Mouse (Mus musculus) hindbrain, embryonic 13.5 days (tissue): Measurements from ENCODE around the gene Olfr1497. TPM values are rescaled to one million over a fixed set of nuclear protein-coding genes. Genes with fewer than 3 reads are reported as not detected.
"Not testable (repeated sequence)": the region's sequence is repeated elsewhere in the genome, so short reads cannot be mapped to it uniquely, and the experiment has no call there.

Experiments
- ATAC-seq: fragments of 200-750 bp; cut with Nextera tagmentation; 2 replicates; pipeline ENCODE4 v1.8.0; 2017; ENCODE audit warnings: moderate TSS enrichment; ENCODE audit not compliant: low FRiP score
- H3K27ac ChIP-seq: fragments of 300-500 bp; sonication (generic); 2 replicates; pipeline ENCODE4 v1.5.1; 2015; ENCODE audit warnings: inconsistent platforms, mild to moderate bottlenecking, moderate library complexity
- H3K27me3 ChIP-seq: fragments of 300-500 bp; sonication (generic); 2 replicates; pipeline ENCODE4 v1.6.1; 2015; ENCODE audit warnings: mild to moderate bottlenecking, inconsistent platforms
- H3K36me3 ChIP-seq: fragments of 300-500 bp; sonication (generic); 2 replicates; pipeline ENCODE4 v1.6.1; 2015; ENCODE audit warnings: mild to moderate bottlenecking, inconsistent platforms
- H3K4me1 ChIP-seq: fragments of 300-500 bp; sonication (generic); replicated peaks from 2 replicates; pipeline ENCODE4 v1.6.1; 2015; ENCODE audit warnings: inconsistent platforms
- H3K4me2 ChIP-seq: fragments of 300-500 bp; sonication (generic); 2 replicates; pipeline ENCODE4 v1.6.1; 2015; ENCODE audit warnings: inconsistent platforms, mild to moderate bottlenecking, moderate library complexity
- H3K4me3 ChIP-seq: fragments of 300-500 bp; sonication (generic); 2 replicates; pipeline ENCODE4 v1.5.1; 2015; ENCODE audit warnings: mild to moderate bottlenecking, inconsistent platforms
- H3K9ac ChIP-seq: fragments of 300-500 bp; sonication (generic); 2 replicates; pipeline ENCODE4 v1.6.1; 2015; ENCODE audit warnings: mild to moderate bottlenecking, inconsistent platforms
- H3K9me3 ChIP-seq: fragments of 300-500 bp; sonication (generic); 2 replicates; pipeline ENCODE4 v1.6.1; 2016; ENCODE audit warnings: inconsistent platforms
- WGBS: fragments of 180-500 bp; shearing (Covaris S2); methylation state at CpG from one replicate; pipeline ENCODE4 v1.1.7; 2015; 5-methylcytosine and 5-hydroxymethylcytosine counted together
- polyA plus RNA-seq: library from polyadenylated mRNA; unstranded; fragments of >200 nt; fragmentation: Nextera tagmentation; extraction: Ambion mirVana; gene quantifications from 2 replicates; pipeline ENCODE4 v1.2.1, GENCODE M21; 2015

Olfr1497 gene
- not detected in 2 replicates for polyA plus RNA-seq

GRCm38 (mm10) chr19:13798102-13798501, at the start of gene Olfr1497:
Gene Olfr1497 (minus strand): TSS chr19:13798202.
- no peak for ATAC-seq
- Histone ChIP-seq H3K36me3 (no peaks in the 10 kb centered on the region), H3K9me3 (no peaks in the 10 kb centered on the region), H3K4me2 (no peak within 1 kb of the TSS), H3K27ac (no peak within 1 kb of the TSS), H3K9ac (no peak within 1 kb of the TSS), H3K4me1 (no peaks in the 10 kb centered on the region), H3K4me3 (no peak within 1 kb of the TSS), H3K27me3 (no peaks in the 10 kb centered on the region)

GRCm38 (mm10) chr19:13830388-13830787, 32.4 kb upstream of the Olfr1497 start, which contains the start of gene Olfr1500:
Gene Olfr1500 (minus strand): TSS chr19:13830488.
- Histone ChIP-seq H3K4me3 (no peak within 1 kb of the TSS), H3K27ac (no peak within 1 kb of the TSS), H3K4me1 (no peaks in the 10 kb centered on the region), H3K9me3 (no peaks in the 10 kb centered on the region), H3K27me3 (no peaks in the 10 kb centered on the region), H3K36me3 (no peaks in the 10 kb centered on the region), H3K4me2 (no peak within 1 kb of the TSS), H3K9ac (no peak within 1 kb of the TSS)
- no peak for ATAC-seq

- H3K4me3 ChIP-seq = no peak overlapping the region
- H3K27me3 ChIP-seq = no peaks in the 10 kb centered on the region
- no peaks in the 10 kb centered on the region for H3K4me1 ChIP-seq
- no peak overlapping the region for H3K9ac ChIP-seq
- H3K9me3 ChIP-seq = no peaks in the 10 kb centered on the region
- 78% methylated on average over 3 of the region's 3 CpGs for WGBS
- ATAC-seq = no peak
- H3K27ac ChIP-seq = no peak overlapping the region
- no peak overlapping the region for H3K4me2 ChIP-seq
- H3K36me3 ChIP-seq = no peaks in the 10 kb centered on the region
These were observed 30.4 kb upstream of the Olfr1497 start for GRCm38 (mm10) chr19:13828447-13828846.

- 74% methylated on average over 5 of the region's 5 CpGs for WGBS
- H3K9me3 ChIP-seq = no peaks in the 10 kb centered on the region
- H3K27ac ChIP-seq = no peak overlapping the region
- H3K4me2 ChIP-seq = no peak overlapping the region
- no peak for ATAC-seq
- no peaks in the 10 kb centered on the region for H3K27me3 ChIP-seq
- no peaks in the 10 kb centered on the region for H3K36me3 ChIP-seq
- H3K4me1 ChIP-seq = no peaks in the 10 kb centered on the region
- no peak overlapping the region for H3K9ac ChIP-seq
- no peak overlapping the region for H3K4me3 ChIP-seq
These were observed 22.8 kb upstream of the Olfr1497 start for GRCm38 (mm10) chr19:13820847-13821246.

- Histone ChIP-seq H3K4me2 (no peak within 1 kb of the TSS), H3K4me3 (no peak within 1 kb of the TSS), H3K27ac (no peak within 1 kb of the TSS), H3K27me3 (no peaks in the 10 kb centered on the region), H3K36me3 (no peaks in the 10 kb centered on the region), H3K9me3 (no peaks in the 10 kb centered on the region), H3K9ac (no peak within 1 kb of the TSS), H3K4me1 (no peaks in the 10 kb centered on the region)
- no peak for ATAC-seq
These were observed 21.3 kb upstream of the Olfr1497 start, which contains the start of gene Olfr1499 for GRCm38 (mm10) chr19:13819347-13819746. Gene Olfr1499 (minus strand): TSS chr19:13819447.

- WGBS = 36% methylated on average over 5 of the region's 5 CpGs
- Histone ChIP-seq H3K4me2 (no peak overlapping the region), H3K27ac (no peak overlapping the region), H3K9ac (no peak overlapping the region), H3K4me1 (no peaks in the 10 kb centered on the region), H3K36me3 (no peaks in the 10 kb centered on the region), H3K9me3 (no peaks in the 10 kb centered on the region), H3K27me3 (no peaks in the 10 kb centered on the region), H3K4me3 (no peak overlapping the region)
- no peak for ATAC-seq
These were observed 20.8 kb upstream of the Olfr1497 start for GRCm38 (mm10) chr19:13818827-13819226.

GRCm38 (mm10) chr19:13812823-13813222, 14.8 kb upstream of the Olfr1497 start:
- Histone ChIP-seq H3K27me3 (no peaks in the 10 kb centered on the region), H3K4me3 (no peak overlapping the region), H3K9ac (no peak overlapping the region), H3K4me2 (no peak overlapping the region), H3K9me3 (no peaks in the 10 kb centered on the region), H3K36me3 (no peaks in the 10 kb centered on the region), H3K4me1 (no peaks in the 10 kb centered on the region), H3K27ac (no peak overlapping the region)
- 62% methylated on average over 2 of the region's 2 CpGs for WGBS
- no peak for ATAC-seq

GRCm38 (mm10) chr19:13805486-13805885, 7.5 kb upstream of the Olfr1497 start:
- 62% methylated on average over 1 of the region's 1 CpGs for WGBS
- H3K9ac ChIP-seq, H3K4me2 ChIP-seq, H3K4me1 ChIP-seq, ATAC-seq, H3K4me3 ChIP-seq, H3K27ac ChIP-seq, H3K9me3 ChIP-seq, H3K27me3 ChIP-seq, H3K36me3 ChIP-seq: not testable (repeated sequence)

GRCm38 (mm10) chr19:13777578-13777977, 20.4 kb downstream of the Olfr1497 start, which contains the start of gene Olfr1496:
Gene Olfr1496 (plus strand): TSS chr19:13777878.
- Histone ChIP-seq H3K9me3 (no peaks in the 10 kb centered on the region), H3K27ac (no peak within 1 kb of the TSS), H3K4me1 (no peaks in the 10 kb centered on the region), H3K4me2 (no peak within 1 kb of the TSS), H3K27me3 (no peaks in the 10 kb centered on the region), H3K4me3 (no peak within 1 kb of the TSS), H3K9ac (no peak within 1 kb of the TSS), H3K36me3 (no peaks in the 10 kb centered on the region)
- no peak for ATAC-seq
- WGBS = 92% methylated on average over 1 of the region's 1 CpGs

- H3K9ac ChIP-seq = no peak overlapping the region
- WGBS = 91% methylated on average over 9 of the region's 9 CpGs
- no peak overlapping the region for H3K27ac ChIP-seq
- no peaks in the 10 kb centered on the region for H3K27me3 ChIP-seq
- no peak for ATAC-seq
- H3K4me2 ChIP-seq = no peak overlapping the region
- H3K9me3 ChIP-seq = peaks cover 5% of the 10 kb centered on the region; the same call in 1 of the 2 replicates
- no peaks in the 10 kb centered on the region for H3K36me3 ChIP-seq
- H3K4me1 ChIP-seq = no peaks in the 10 kb centered on the region
- no peak overlapping the region for H3K4me3 ChIP-seq
These were observed 29.3 kb downstream of the Olfr1497 start for GRCm38 (mm10) chr19:13768565-13769276.

GRCm38 (mm10) chr19:13764306-13764705, 33.7 kb downstream of the Olfr1497 start, which contains the start of gene Olfr1495:
Gene Olfr1495 (plus strand): TSS chr19:13764606.
- Histone ChIP-seq H3K9me3 (peaks cover 5% of the 10 kb centered on the region; the same call in 1 of the 2 replicates), H3K4me1 (no peaks in the 10 kb centered on the region), H3K27me3 (no peaks in the 10 kb centered on the region), H3K4me3 (no peak within 1 kb of the TSS), H3K9ac (no peak within 1 kb of the TSS), H3K27ac (no peak within 1 kb of the TSS), H3K36me3 (no peaks in the 10 kb centered on the region), H3K4me2 (no peak within 1 kb of the TSS)
- 83% methylated on average over 3 of the region's 3 CpGs for WGBS
- no peak for ATAC-seq

- WGBS = 82% methylated on average over 1 of the region's 1 CpGs
- Histone ChIP-seq H3K27me3 (no peaks in the 10 kb centered on the region), H3K4me1 (no peaks in the 10 kb centered on the region), H3K36me3 (no peaks in the 10 kb centered on the region), H3K4me3 (no peak overlapping the region), H3K27ac (no peak overlapping the region), H3K9ac (no peak overlapping the region), H3K4me2 (no peak overlapping the region), H3K9me3 (no peaks in the 10 kb centered on the region)
- ATAC-seq = no peak
These were observed 48.6 kb downstream of the Olfr1497 start for GRCm38 (mm10) chr19:13749366-13749765.
